Mouse (Mus musculus) E14TG2a.4 (cell line): ENCODE measurements around the gene Lin9.

ENCODE experiments used
- CTCF ChIP-seq: conservative IDR thresholded peaks from 2 replicates; pipeline ENCODE4 v1.5.1; 2014; ENCODE audit warnings: low read length
- NANOG ChIP-seq: IDR thresholded peaks from 2 replicates; pipeline ENCODE4 v1.6.1; 2014; ENCODE audit warnings: borderline replicate concordance, low read length, mixed read lengths
- POU5F1 ChIP-seq: IDR thresholded peaks from 2 replicates; pipeline ENCODE4 v1.6.1; 2014; ENCODE audit warnings: low read length, borderline replicate concordance

DNA sequence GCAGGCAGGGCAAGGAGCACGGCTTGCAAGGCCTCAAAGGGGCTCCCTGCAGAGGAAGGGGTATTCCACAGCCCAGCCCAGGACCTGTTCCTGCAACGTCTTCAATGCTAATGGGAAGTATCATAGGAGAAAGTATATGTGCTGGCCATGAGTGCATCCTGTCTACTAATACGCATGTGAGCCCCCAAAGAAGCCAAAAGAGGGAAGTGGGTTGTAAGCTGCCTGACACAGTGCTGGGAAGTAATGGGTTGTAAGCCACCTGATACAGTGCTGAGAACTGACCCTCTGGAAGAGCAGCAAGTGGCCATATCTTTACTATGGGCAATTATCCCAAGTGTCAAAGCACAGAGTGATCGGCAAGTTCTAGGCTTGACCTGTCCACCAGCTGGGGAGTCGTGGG is 57.1 kb downstream of the Lin9 start:
- TF ChIP-seq CTCF = no peak
- TF ChIP-seq POU5F1 = no peak
- no peak for TF ChIP-seq NANOG
